Mouse (Mus musculus) hindbrain, embryonic 10.5 days (tissue): ENCODE data around the gene C2cd3. TPM values are rescaled to one million over a fixed set of nuclear protein-coding genes. Genes with fewer than 3 reads are reported as not detected.

Experiments used
- DNase-seq: peaks from one replicate; pipeline ENCODE4 v3.0.0-alpha.2; 2017; ENCODE audit warnings: low spot score
- H3K27ac ChIP-seq: fragments of 300-500 bp; sonication (generic); 2 replicates; pipeline ENCODE4 v1.5.1; 2016; ENCODE audit warnings: mild to moderate bottlenecking, moderate library complexity
- H3K27me3 ChIP-seq: fragments of 300-500 bp; sonication (generic); 2 replicates; pipeline ENCODE4 v1.6.1; 2016; ENCODE audit warnings: mild to moderate bottlenecking; ENCODE audit not compliant: poor library complexity, insufficient read depth, severe bottlenecking
- H3K36me3 ChIP-seq: fragments of 300-500 bp; sonication (generic); 2 replicates; pipeline ENCODE4 v1.6.1; 2016; ENCODE audit warnings: mild to moderate bottlenecking, moderate library complexity
- H3K4me1 ChIP-seq: fragments of 300-500 bp; sonication (generic); replicated peaks from 2 replicates; pipeline ENCODE4 v1.6.1; 2016; ENCODE audit warnings: mild to moderate bottlenecking
- H3K4me3 ChIP-seq: fragments of 300-500 bp; sonication (generic); 2 replicates; pipeline ENCODE4 v1.5.1; 2016; ENCODE audit warnings: mild to moderate bottlenecking, moderate library complexity
- H3K9me3 ChIP-seq: fragments of 300-500 bp; sonication (generic); 2 replicates; pipeline ENCODE4 v1.6.1; 2016; ENCODE audit warnings: mild to moderate bottlenecking, moderate library complexity
- WGBS: fragments of 180-500 bp; shearing (Covaris S2); methylation state at CpG from one replicate; pipeline ENCODE4 v1.1.7; 2016; 5-methylcytosine and 5-hydroxymethylcytosine counted together
- polyA plus RNA-seq: library from polyadenylated mRNA; unstranded; fragments of >200 nt; fragmentation: Nextera tagmentation; extraction: Ambion mirVana; gene quantifications from 2 replicates; pipeline ENCODE4 v1.2.1, GENCODE M21; 2016

Gene C2cd3
- polyA plus RNA-seq, 1 experiment from 2014 or later = 34.7 TPM

- Histone ChIP-seq H3K27ac (0 out of 2 replicates have a peak overlapping the region, but pooled peaks have one; percentile 12), H3K4me1 (peaks cover 69% of the 10 kb centered on the region), H3K27me3 (peaks cover 24% of the 10 kb centered on the region), H3K4me3 (no peak overlapping the region), H3K9me3 (no peaks in the 10 kb centered on the region), H3K36me3 (peaks cover 46% of the 10 kb centered on the region)
- 95% methylated on average over 9 of the region's 9 CpGs for WGBS
- no peak for DNase-seq
These were observed 124.8 kb downstream of the C2cd3 start for GRCm38 (mm10) chr7:100496791-100497190.

- Histone ChIP-seq H3K27ac (no peak overlapping the region), H3K36me3 (peaks cover 46% of the 10 kb centered on the region), H3K4me1 (peaks cover 67% of the 10 kb centered on the region), H3K27me3 (peaks cover 18% of the 10 kb centered on the region), H3K4me3 (no peak overlapping the region), H3K9me3 (no peaks in the 10 kb centered on the region)
- WGBS = 81% methylated on average over 4 of the region's 4 CpGs
- no peak for DNase-seq
These were observed 125.4 kb downstream of the C2cd3 start for GRCm38 (mm10) chr7:100497402-100497801.

- H3K4me1 ChIP-seq = peaks cover 61% of the 10 kb centered on the region
These were observed 125.9 kb downstream of the C2cd3 start for GRCm38 (mm10) chr7:100497982-100498381.

GRCm38 (mm10) chr7:100499465-100499864, 127.4 kb downstream of the C2cd3 start:
- H3K9me3 ChIP-seq = no peaks in the 10 kb centered on the region
- 0 out of 2 replicates have a peak, but pooled peaks cover under 1% of the 10 kb centered on the region for H3K27me3 ChIP-seq
- peaks cover 47% of the 10 kb centered on the region for H3K4me1 ChIP-seq
- H3K4me3 ChIP-seq = no peak overlapping the region
- DNase-seq = no peak
- no peak overlapping the region for H3K27ac ChIP-seq
- peaks cover 46% of the 10 kb centered on the region for H3K36me3 ChIP-seq

More at GRCm38 (mm10) chr7:100497982-100498381, 125.9 kb downstream of the C2cd3 start:
- whole genome bisulfite sequencing = 86% methylated on average over 13 of the region's 13 CpGs
- no peaks in the 10 kb centered on the region for H3K9me3 ChIP-seq
- no peak overlapping the region for H3K4me3 ChIP-seq
- H3K27ac ChIP-seq = no peak overlapping the region
- H3K27me3 ChIP-seq = peaks cover 13% of the 10 kb centered on the region
- DNase-seq = no peak
- H3K36me3 ChIP-seq = peaks cover 46% of the 10 kb centered on the region

- H3K9me3 ChIP-seq = no peaks in the 10 kb centered on the region
- peak overlapping the region; percentile 31; the same call in 1 of the 2 replicates for H3K27ac ChIP-seq
- no peak for DNase-seq
- H3K27me3 ChIP-seq = no peaks in the 10 kb centered on the region
- no peak overlapping the region for H3K4me3 ChIP-seq
- peaks cover 46% of the 10 kb centered on the region for H3K36me3 ChIP-seq
- WGBS = 72% methylated on average over 16 of the region's 16 CpGs
- H3K4me1 ChIP-seq = peaks cover 37% of the 10 kb centered on the region
These were observed 128.4 kb downstream of the C2cd3 start for GRCm38 (mm10) chr7:100500276-100500977.

GRCm38 (mm10) chr7:100501027-100501843, 129.2 kb downstream of the C2cd3 start:
- Histone ChIP-seq H3K9me3 (no peaks in the 10 kb centered on the region), H3K4me1 (peaks cover 29% of the 10 kb centered on the region), H3K36me3 (peaks cover 42% of the 10 kb centered on the region), H3K4me3 (no peak overlapping the region), H3K27ac (no peak overlapping the region), H3K27me3 (no peaks in the 10 kb centered on the region)
- 77% methylated on average over 6 of the region's 6 CpGs for WGBS
- no peak for DNase-seq

GRCm38 (mm10) chr7:100501844-100502373, 129.9 kb downstream of the C2cd3 start:
- H3K27me3 ChIP-seq = no peaks in the 10 kb centered on the region
- no peaks in the 10 kb centered on the region for H3K9me3 ChIP-seq
- H3K4me3 ChIP-seq = no peak overlapping the region
- peaks cover 22% of the 10 kb centered on the region for H3K4me1 ChIP-seq
- no peak overlapping the region for H3K27ac ChIP-seq
- 74% methylated on average over 2 of the region's 2 CpGs for WGBS
- peaks cover 36% of the 10 kb centered on the region for H3K36me3 ChIP-seq
- DNase-seq = no peak

- Histone ChIP-seq H3K9me3 (no peaks in the 10 kb centered on the region), H3K27me3 (no peaks in the 10 kb centered on the region), H3K36me3 (peaks cover 31% of the 10 kb centered on the region), H3K27ac (no peak overlapping the region), H3K4me3 (no peak overlapping the region), H3K4me1 (peaks cover 20% of the 10 kb centered on the region)
- DNase-seq = no peak
- 80% methylated on average over 7 of the region's 7 CpGs for WGBS
These were observed 130.4 kb downstream of the C2cd3 start for GRCm38 (mm10) chr7:100502374-100502922.

- Histone ChIP-seq H3K27ac (no peak overlapping the region), H3K9me3 (no peaks in the 10 kb centered on the region), H3K4me1 (peaks cover 17% of the 10 kb centered on the region), H3K4me3 (no peak overlapping the region), H3K36me3 (peaks cover 24% of the 10 kb centered on the region), H3K27me3 (no peaks in the 10 kb centered on the region)
- 89% methylated on average over 5 of the region's 5 CpGs for WGBS
- no peak for DNase-seq
These were observed 131.0 kb downstream of the C2cd3 start for GRCm38 (mm10) chr7:100503076-100503475.

GRCm38 (mm10) chr7:100504740-100505487, 132.9 kb downstream of the C2cd3 start:
- no peak overlapping the region for H3K4me3 ChIP-seq
- H3K27ac ChIP-seq = no peak overlapping the region
- peaks cover 15% of the 10 kb centered on the region for H3K4me1 ChIP-seq
- peaks cover 6% of the 10 kb centered on the region for H3K36me3 ChIP-seq
- DNase-seq = no peak
- 87% methylated on average over 13 of the region's 13 CpGs for WGBS
- no peaks in the 10 kb centered on the region for H3K27me3 ChIP-seq
- no peaks in the 10 kb centered on the region for H3K9me3 ChIP-seq

GRCm38 (mm10) chr7:100506494-100506893, 134.5 kb downstream of the C2cd3 start:
- Histone ChIP-seq H3K4me1 (no peaks in the 10 kb centered on the region), H3K27me3 (no peaks in the 10 kb centered on the region), H3K4me3 (no peak overlapping the region), H3K27ac (no peak overlapping the region), H3K9me3 (no peaks in the 10 kb centered on the region), H3K36me3 (no peaks in the 10 kb centered on the region)
- DNase-seq = no peak
- 79% methylated on average over 4 of the region's 4 CpGs for WGBS

- Histone ChIP-seq H3K4me3 (no peak overlapping the region), H3K36me3 (no peaks in the 10 kb centered on the region), H3K9me3 (no peaks in the 10 kb centered on the region), H3K27ac (no peak overlapping the region), H3K27me3 (no peaks in the 10 kb centered on the region), H3K4me1 (no peaks in the 10 kb centered on the region)
- 80% methylated on average over 3 of the region's 3 CpGs for WGBS
- DNase-seq = no peak
These were observed 136.6 kb downstream of the C2cd3 start for GRCm38 (mm10) chr7:100508670-100509069.
